Mouse (Mus musculus): ENCODE data around the gene Dmrtc1c2.
"Not testable (repeated sequence)": the region's sequence is repeated elsewhere in the genome, so short reads cannot be mapped to it uniquely, and the experiment has no call there.

Dmrtc1c2 gene

DNA sequence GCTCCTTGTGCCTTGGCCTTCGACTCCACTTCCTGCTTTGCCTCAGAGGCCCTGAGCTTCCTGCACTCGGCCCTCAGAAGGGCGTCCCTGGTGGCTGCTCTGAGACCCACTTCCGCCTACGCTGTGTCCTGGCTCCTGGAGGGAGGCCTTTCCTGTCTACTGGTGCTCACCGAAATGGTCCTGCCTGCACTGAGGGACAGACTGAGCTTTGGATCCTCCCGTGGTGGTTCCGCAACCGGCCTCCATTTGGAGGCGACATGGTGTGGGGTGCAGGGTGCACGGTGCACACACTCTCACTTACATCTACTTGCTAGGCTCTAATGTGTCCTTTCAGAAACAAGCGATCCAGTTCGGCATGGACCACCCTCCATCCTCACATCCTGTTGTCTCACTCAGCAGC is at the start of gene Dmrtc1c2:
TSS of gene Dmrtc1c2 (minus strand) at position 101 of the 400 bp plus-strand sequence.
- in situ Hi-C loops (cut with MboI, MseI): not testable (repeated sequence)

GRCm38 (mm10) chrX:102867871-102868270 is 13.5 kb upstream of the Dmrtc1c2 start, which contains the start of gene 1700031F05Rik:
Gene 1700031F05Rik (minus strand): TSS chrX:102867971.
- in situ Hi-C loops (cut with MboI, MseI): no loop called here

GRCm38 (mm10) chrX:102812311-102812710 is 42.1 kb downstream of the Dmrtc1c2 start:
- in situ Hi-C loops (cut with MboI, MseI): no loop called here

DNA sequence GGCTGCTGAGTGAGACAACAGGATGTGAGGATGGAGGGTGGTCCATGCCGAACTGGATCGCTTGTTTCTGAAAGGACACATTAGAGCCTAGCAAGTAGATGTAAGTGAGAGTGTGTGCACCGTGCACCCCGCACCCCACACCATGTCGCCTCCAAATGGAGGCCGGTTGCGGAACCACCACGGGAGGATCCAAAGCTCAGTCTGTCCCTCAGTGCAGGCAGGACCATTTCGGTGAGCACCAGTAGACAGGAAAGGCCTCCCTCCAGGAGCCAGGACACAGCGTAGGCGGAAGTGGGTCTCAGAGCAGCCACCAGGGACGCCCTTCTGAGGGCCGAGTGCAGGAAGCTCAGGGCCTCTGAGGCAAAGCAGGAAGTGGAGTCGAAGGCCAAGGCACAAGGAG is 51.8 kb downstream of the Dmrtc1c2 start, which contains the start of gene Dmrtc1c1:
TSS of gene Dmrtc1c1 (plus strand) at position 301 of the 400 bp plus-strand sequence.
- in situ Hi-C loops (cut with MboI, MseI): not testable (repeated sequence)
